Mouse (Mus musculus): Measurements from ENCODE around the gene Myh14. TPM values are rescaled to one million over a fixed set of nuclear protein-coding genes. Genes with fewer than 3 reads are reported as not detected.
A peak's percentile ranks its signal among the peaks of the same experiment; 100 is the strongest.

The Myh14 gene
- polyA plus RNA-seq, 1 experiment from 2014 or later: 1.9 TPM

GRCm38 (mm10) chr7:44612192-44612591 lies 58.5 kb downstream of the Myh14 start:
- no peak overlapping the region for H3K4me2 ChIP-seq (ENCODE audit: low read depth, severe bottlenecking)
- DNase-seq (ENCODE audit: low spot score) (no peak), ATAC-seq (ENCODE audit: insufficient number of reproducible peaks, low FRiP score, low TSS enrichment, low read depth) (no peak)
- no peaks in the 10 kb centered on the region for H3K36me3 ChIP-seq (ENCODE audit: control insufficient read depth, insufficient read depth, low read length)
- no peak overlapping the region for H3K27ac ChIP-seq (replicated peaks; ENCODE audit: low read depth, low read length)
- H3K9ac ChIP-seq (ENCODE audit: low read length): no peak overlapping the region
- H3K9me3 ChIP-seq (ENCODE audit: control insufficient read depth, low read length): no peaks in the 10 kb centered on the region; the same call in 1 of the 2 replicates
- H3K4me3 ChIP-seq (ENCODE audit: low read depth, low read length): no peak overlapping the region
- no peaks in the 10 kb centered on the region for H3K4me1 ChIP-seq (ENCODE audit: control insufficient read depth, insufficient read depth, low read length)
- WGBS: 72% methylated on average over 7 of the region's 7 CpGs
- peaks cover 21% of the 10 kb centered on the region for H3K27me3 ChIP-seq (ENCODE audit: control insufficient read depth, insufficient read depth, low read length)

- ATAC-seq (ENCODE audit: insufficient number of reproducible peaks, low FRiP score, low TSS enrichment, low read depth) (no peak), DNase-seq (ENCODE audit: low spot score) (no peak)
- no peaks in the 10 kb centered on the region for H3K9me3 ChIP-seq (ENCODE audit: control insufficient read depth, low read length)
- WGBS: 8% methylated on average over 29 of the region's 29 CpGs
- H3K4me3 ChIP-seq (ENCODE audit: low read depth, low read length): no peak overlapping the region
- H3K9ac ChIP-seq (ENCODE audit: low read length): no peak overlapping the region
- H3K4me2 ChIP-seq (ENCODE audit: low read depth, severe bottlenecking): no peak overlapping the region
- peaks cover 6% of the 10 kb centered on the region for H3K4me1 ChIP-seq (ENCODE audit: control insufficient read depth, insufficient read depth, low read length)
- H3K27ac ChIP-seq (replicated peaks; ENCODE audit: low read depth, low read length): no peak overlapping the region
- peaks cover 39% of the 10 kb centered on the region for H3K27me3 ChIP-seq (ENCODE audit: control insufficient read depth, insufficient read depth, low read length)
- H3K36me3 ChIP-seq (ENCODE audit: control insufficient read depth, insufficient read depth, low read length): no peaks in the 10 kb centered on the region
These were observed 64.3 kb downstream of the Myh14 start for GRCm38 (mm10) chr7:44606171-44606901.

GRCm38 (mm10) chr7:44605436-44605835 lies 65.2 kb downstream of the Myh14 start:
- H3K4me1 ChIP-seq (ENCODE audit: control insufficient read depth, insufficient read depth, low read length): peaks cover 6% of the 10 kb centered on the region
- peaks cover 43% of the 10 kb centered on the region for H3K27me3 ChIP-seq (ENCODE audit: control insufficient read depth, insufficient read depth, low read length)
- no peak for ATAC-seq (ENCODE audit: insufficient number of reproducible peaks, low FRiP score, low TSS enrichment, low read depth)

GRCm38 (mm10) chr7:44604619-44605018 lies 66.0 kb downstream of the Myh14 start:
- 4% methylated on average over 8 of the region's 8 CpGs for WGBS
- H3K9ac ChIP-seq (ENCODE audit: low read length): no peak overlapping the region
- ATAC-seq (ENCODE audit: insufficient number of reproducible peaks, low FRiP score, low TSS enrichment, low read depth) (no peak), DNase-seq (ENCODE audit: low spot score) (no peak)
- no peaks in the 10 kb centered on the region for H3K9me3 ChIP-seq (ENCODE audit: control insufficient read depth, low read length)
- H3K4me1 ChIP-seq (ENCODE audit: control insufficient read depth, insufficient read depth, low read length): peaks cover 6% of the 10 kb centered on the region
- peaks cover 43% of the 10 kb centered on the region for H3K27me3 ChIP-seq (ENCODE audit: control insufficient read depth, insufficient read depth, low read length)
- no peak overlapping the region for H3K27ac ChIP-seq (replicated peaks; ENCODE audit: low read depth, low read length)
- peak overlapping the region; percentile 40 for H3K4me2 ChIP-seq (ENCODE audit: low read depth, severe bottlenecking)
- peak overlapping the region; percentile 17 for H3K4me3 ChIP-seq (ENCODE audit: low read depth, low read length)
- H3K36me3 ChIP-seq (ENCODE audit: control insufficient read depth, insufficient read depth, low read length): no peaks in the 10 kb centered on the region

More at GRCm38 (mm10) chr7:44605436-44605835, 65.2 kb downstream of the Myh14 start:
- Histone ChIP-seq H3K9ac (ENCODE audit: low read length) (no peak overlapping the region), H3K36me3 (ENCODE audit: control insufficient read depth, insufficient read depth, low read length) (no peaks in the 10 kb centered on the region), H3K27ac (replicated peaks; ENCODE audit: low read depth, low read length) (no peak overlapping the region), H3K4me3 (ENCODE audit: low read depth, low read length) (no peak overlapping the region), H3K9me3 (ENCODE audit: control insufficient read depth, low read length) (no peaks in the 10 kb centered on the region), H3K4me2 (ENCODE audit: low read depth, severe bottlenecking) (no peak overlapping the region)
- no peak for DNase-seq (ENCODE audit: low spot score)
- 42% methylated on average over 7 of the region's 7 CpGs for WGBS

- H3K4me3 ChIP-seq (ENCODE audit: low read depth, low read length): peak overlapping the region; percentile 17
- 0 out of 2 replicates have a peak overlapping the region, but pooled peaks have one; percentile 18 for H3K9ac ChIP-seq (ENCODE audit: low read length)
- peaks cover 43% of the 10 kb centered on the region for H3K27me3 ChIP-seq (ENCODE audit: control insufficient read depth, insufficient read depth, low read length)
- no peaks in the 10 kb centered on the region for H3K9me3 ChIP-seq (ENCODE audit: control insufficient read depth, low read length)
- peaks cover 6% of the 10 kb centered on the region for H3K4me1 ChIP-seq (ENCODE audit: control insufficient read depth, insufficient read depth, low read length)
- no peak overlapping the region for H3K27ac ChIP-seq (replicated peaks; ENCODE audit: low read depth, low read length)
- no peaks in the 10 kb centered on the region for H3K36me3 ChIP-seq (ENCODE audit: control insufficient read depth, insufficient read depth, low read length)
- ATAC-seq (ENCODE audit: insufficient number of reproducible peaks, low FRiP score, low TSS enrichment, low read depth): peak; percentile 74; the same call in 1 of the 2 replicates
- under 1% methylated on average over 25 of the region's 25 CpGs for WGBS
- DNase-seq (ENCODE audit: low spot score): peak; percentile 82
- H3K4me2 ChIP-seq (ENCODE audit: low read depth, severe bottlenecking): peak overlapping the region; percentile 40
These were observed 66.5 kb downstream of the Myh14 start for GRCm38 (mm10) chr7:44604139-44604606.

- no peaks in the 10 kb centered on the region for H3K36me3 ChIP-seq (ENCODE audit: control insufficient read depth, insufficient read depth, low read length)
- peaks cover 6% of the 10 kb centered on the region for H3K4me1 ChIP-seq (ENCODE audit: control insufficient read depth, insufficient read depth, low read length)
- no peak for ATAC-seq (ENCODE audit: insufficient number of reproducible peaks, low FRiP score, low TSS enrichment, low read depth)
- peak overlapping the region; percentile 40 for H3K4me2 ChIP-seq (ENCODE audit: low read depth, severe bottlenecking)
- H3K9me3 ChIP-seq (ENCODE audit: control insufficient read depth, low read length): no peaks in the 10 kb centered on the region
- whole genome bisulfite sequencing: 3% methylated on average over 20 of the region's 20 CpGs
- H3K4me3 ChIP-seq (ENCODE audit: low read depth, low read length): peak overlapping the region; percentile 17; the same call in 1 of the 2 replicates
- H3K27ac ChIP-seq (replicated peaks; ENCODE audit: low read depth, low read length): no peak overlapping the region
- peak; percentile 30 for DNase-seq (ENCODE audit: low spot score)
- H3K9ac ChIP-seq (ENCODE audit: low read length): no peak overlapping the region
- peaks cover 43% of the 10 kb centered on the region for H3K27me3 ChIP-seq (ENCODE audit: control insufficient read depth, insufficient read depth, low read length)
These were observed 67.3 kb downstream of the Myh14 start for GRCm38 (mm10) chr7:44603186-44603855.

GRCm38 (mm10) chr7:44602443-44602842 lies 68.2 kb downstream of the Myh14 start:
- no peaks in the 10 kb centered on the region for H3K9me3 ChIP-seq (ENCODE audit: control insufficient read depth, low read length)
- no peaks in the 10 kb centered on the region for H3K36me3 ChIP-seq (ENCODE audit: control insufficient read depth, insufficient read depth, low read length)
- peaks cover 6% of the 10 kb centered on the region for H3K4me1 ChIP-seq (ENCODE audit: control insufficient read depth, insufficient read depth, low read length)
- no peak overlapping the region for H3K9ac ChIP-seq (ENCODE audit: low read length)
- no peak overlapping the region for H3K4me2 ChIP-seq (ENCODE audit: low read depth, severe bottlenecking)
- 16% methylated on average over 11 of the region's 11 CpGs for WGBS
- ATAC-seq (ENCODE audit: insufficient number of reproducible peaks, low FRiP score, low TSS enrichment, low read depth) (no peak), DNase-seq (ENCODE audit: low spot score) (peak; percentile 38)
- H3K27me3 ChIP-seq (ENCODE audit: control insufficient read depth, insufficient read depth, low read length): peaks cover 41% of the 10 kb centered on the region
- no peak overlapping the region for H3K4me3 ChIP-seq (ENCODE audit: low read depth, low read length)
- no peak overlapping the region for H3K27ac ChIP-seq (replicated peaks; ENCODE audit: low read depth, low read length)

- no peak overlapping the region; the same call in 1 of the 2 replicates for H3K27ac ChIP-seq (replicated peaks; ENCODE audit: low read depth, low read length)
- H3K4me1 ChIP-seq (ENCODE audit: control insufficient read depth, insufficient read depth, low read length): peaks cover 6% of the 10 kb centered on the region
- H3K27me3 ChIP-seq (ENCODE audit: control insufficient read depth, insufficient read depth, low read length): peaks cover 37% of the 10 kb centered on the region
- 12% methylated on average over 19 of the region's 19 CpGs for WGBS
- DNase-seq (ENCODE audit: low spot score): no peak
- H3K9me3 ChIP-seq (ENCODE audit: control insufficient read depth, low read length): no peaks in the 10 kb centered on the region
- H3K4me3 ChIP-seq (ENCODE audit: low read depth, low read length): no peak overlapping the region
- no peak overlapping the region for H3K9ac ChIP-seq (ENCODE audit: low read length)
- no peaks in the 10 kb centered on the region for H3K36me3 ChIP-seq (ENCODE audit: control insufficient read depth, insufficient read depth, low read length)
- ATAC-seq (ENCODE audit: insufficient number of reproducible peaks, low FRiP score, low TSS enrichment, low read depth): no peak
- no peak overlapping the region for H3K4me2 ChIP-seq (ENCODE audit: low read depth, severe bottlenecking)
These were observed 69.0 kb downstream of the Myh14 start for GRCm38 (mm10) chr7:44601646-44602045.

Measured in limb, embryonic 11.5 days (tissue).